Mouse (Mus musculus): ENCODE measurements around the gene Manba.
A peak's percentile ranks its signal among the peaks of the same experiment; 100 is the strongest.
"Not testable (repeated sequence)": the region's sequence is repeated elsewhere in the genome, so short reads cannot be mapped to it uniquely, and the experiment has no call there.

Gene Manba

GRCm38 (mm10) chr3:135487803-135488202 is 2.4 kb downstream of the Manba start:
- no peak for DNase-seq

- no peak for DNase-seq
These were observed 4.6 kb downstream of the Manba start for GRCm38 (mm10) chr3:135489865-135490520.

- no peak for DNase-seq
These were observed 5.7 kb downstream of the Manba start for GRCm38 (mm10) chr3:135491102-135491501.

- DNase-seq, result not testable (repeated sequence)
These were observed 7.9 kb downstream of the Manba start for GRCm38 (mm10) chr3:135493320-135493719.

- DNase-seq, result not testable (repeated sequence)
These were observed 12.5 kb downstream of the Manba start for GRCm38 (mm10) chr3:135497956-135498355.

- no peak for DNase-seq
These were observed 13.5 kb downstream of the Manba start for GRCm38 (mm10) chr3:135498891-135499290.

- DNase-seq, result no peak
These were observed 17.7 kb downstream of the Manba start for GRCm38 (mm10) chr3:135503160-135503559.

GRCm38 (mm10) chr3:135505369-135505909 is 20.0 kb downstream of the Manba start:
- DNase-seq, result no peak

- no peak for DNase-seq
These were observed 20.6 kb downstream of the Manba start for GRCm38 (mm10) chr3:135505916-135506482.

- DNase-seq, result no peak
These were observed 22.1 kb downstream of the Manba start for GRCm38 (mm10) chr3:135507506-135507905.

GRCm38 (mm10) chr3:135508191-135508590 is 22.8 kb downstream of the Manba start:
- no peak for DNase-seq

- DNase-seq, result no peak
These were observed 25.0 kb downstream of the Manba start for GRCm38 (mm10) chr3:135510372-135510771.

GRCm38 (mm10) chr3:135511683-135512082 is 26.3 kb downstream of the Manba start:
- DNase-seq, result no peak

- peak; percentile 14 for DNase-seq
These were observed 27.9 kb downstream of the Manba start for GRCm38 (mm10) chr3:135513270-135513669.

GRCm38 (mm10) chr3:135513800-135514425 is 28.5 kb downstream of the Manba start:
- no peak for DNase-seq

- DNase-seq, result no peak
These were observed 29.8 kb downstream of the Manba start for GRCm38 (mm10) chr3:135515246-135515645.

GRCm38 (mm10) chr3:135516891-135517290 is 31.5 kb downstream of the Manba start:
- DNase-seq, result no peak

GRCm38 (mm10) chr3:135518882-135519281 is 33.5 kb downstream of the Manba start:
- DNase-seq, result no peak

- DNase-seq, result no peak
These were observed 34.2 kb downstream of the Manba start for GRCm38 (mm10) chr3:135519584-135519983.

- no peak for DNase-seq
These were observed 36.6 kb downstream of the Manba start for GRCm38 (mm10) chr3:135521963-135522362.

GRCm38 (mm10) chr3:135522618-135523355 is 37.4 kb downstream of the Manba start:
- no peak for DNase-seq

GRCm38 (mm10) chr3:135524900-135525299 is 39.5 kb downstream of the Manba start:
- not testable (repeated sequence) for DNase-seq

GRCm38 (mm10) chr3:135529670-135530069 is 44.3 kb downstream of the Manba start:
- DNase-seq, result no peak
